8 mouse cellular contexts compared by ENCODE assay signal in the genomic region with DNA sequence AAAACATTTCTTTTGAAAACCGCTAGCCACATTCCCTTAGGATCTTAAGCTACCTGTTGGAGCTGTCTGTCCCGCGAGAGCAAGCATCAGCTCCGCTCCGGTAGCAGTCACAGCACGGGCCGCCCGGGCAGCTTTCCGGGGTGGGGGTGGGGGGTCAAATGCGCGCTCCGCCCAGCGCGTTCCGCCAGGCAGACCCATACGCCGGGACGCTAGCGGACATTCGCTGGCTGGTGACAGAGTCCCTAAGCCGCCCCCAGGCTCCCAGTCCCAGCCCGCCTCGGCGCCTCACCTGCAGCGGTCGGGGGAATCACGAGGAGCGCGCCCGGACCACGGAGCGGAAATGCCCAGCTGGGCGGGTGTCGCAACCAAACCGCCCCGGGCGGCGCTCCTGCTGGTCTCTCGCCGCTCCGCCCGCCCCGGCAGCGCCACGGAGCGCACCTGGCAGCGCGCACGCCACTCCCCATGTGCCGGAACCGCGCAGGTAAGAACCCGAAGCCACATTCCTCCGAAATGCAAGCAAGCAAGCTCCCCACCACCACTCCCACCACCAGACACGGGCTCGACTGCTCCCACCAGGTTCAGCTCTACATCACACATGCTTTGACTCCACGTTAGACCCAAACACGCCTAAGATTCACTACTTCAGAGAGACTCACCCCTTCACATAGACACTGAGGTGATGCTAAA. TPM values are rescaled to one million over a fixed set of nuclear protein-coding genes. Genes with fewer than 3 reads are reported as not detected.
DNase-seq lines count a peak whose midpoint lies in the region; ATAC-seq lines count a peak whose summit lies in the region.

No protein-coding gene starts in this region.

- H3K4me1 ChIP-seq in hindbrain, embryonic 14.5 days (replicated peaks; ENCODE audit: control insufficient read depth, insufficient read depth, low read length) = no peaks in the 10 kb centered on the region

- no peak overlapping the region for H3K27ac ChIP-seq in hindbrain, embryonic 14.5 days
- no peak overlapping the region for H3K27ac ChIP-seq in macrophage

- peak; percentile 79 for ATAC-seq in hindbrain, embryonic 14.5 days (ENCODE audit: low FRiP score)

- no peaks in the 10 kb centered on the region for H3K36me3 ChIP-seq in hindbrain, embryonic 14.5 days (replicated peaks; ENCODE audit: control insufficient read depth, insufficient read depth)
- no peaks in the 10 kb centered on the region for H3K36me3 ChIP-seq in macrophage (ENCODE audit: inconsistent target)

- peaks cover 14% of the 10 kb centered on the region for H3K27me3 ChIP-seq in hindbrain, embryonic 14.5 days (ENCODE audit: control insufficient read depth, insufficient read depth, low read length)

- H3K9me3 ChIP-seq in hindbrain, embryonic 14.5 days (ENCODE audit: control insufficient read depth, low read length) = peaks cover 9% of the 10 kb centered on the region

- peak; percentile 72 for DNase-seq in WW6 (ENCODE audit: low read depth, low spot score)
- DNase-seq in cerebellum, postnatal 25 days = peak; percentile 89 to 91
- DNase-seq in frontal cortex, postnatal 36 days (ENCODE audit: low spot score in 2 of 2) = peak; percentile 58 to 64
- DNase-seq in hindbrain, embryonic 14.5 days (ENCODE audit: low spot score) = peak; percentile 41
- peak; percentile 58 to 64 for DNase-seq in left cerebral cortex, adult 18-20 months (ENCODE audit: low spot score in 2 of 2)
- DNase-seq in right cerebral cortex, adult 18-20 months = peak; percentile 63
- DNase-seq in urinary bladder, postnatal 14 days (ENCODE audit: low spot score) = peak; percentile 79

- WGBS in hindbrain, embryonic 14.5 days = under 1% methylated on average over 58 of the region's 58 CpGs
- WGBS in macrophage (ENCODE audit: missing documents) = 2% methylated on average over 47 of the region's 58 CpGs

- no peaks in the 10 kb centered on the region for H3K79me2 ChIP-seq in macrophage (ENCODE audit: inconsistent target)

- peak overlapping the region; percentile 62 for H3K4me3 ChIP-seq in hindbrain, embryonic 14.5 days (replicated peaks; ENCODE audit: low read length)
- H3K4me3 ChIP-seq in macrophage (ENCODE audit: inconsistent target) = peak overlapping the region; percentile 48

- H3K4me2 ChIP-seq in hindbrain, embryonic 14.5 days (replicated peaks) = peak overlapping the region; percentile 99

- peak overlapping the region; percentile 63 for H3K9ac ChIP-seq in hindbrain, embryonic 14.5 days

RNA-seq across cellular contexts. Expression of a gene that starts 0.6 kb away (rescaled TPM):
- 8.6 and 10.6 TPM in 2 replicates for polyA plus RNA-seq in hindbrain, embryonic 14.5 days (2014; fragmentation: Nextera tagmentation; extraction: Ambion mirVana)
- total RNA-seq in left cerebral cortex, adult 18-20 months (2021) = 10 to 100 TPM; 36.7 to 40.9 TPM
- total RNA-seq in macrophage (2018; cell fraction: chromatin; rRNA removed) = 10 to 100 TPM in 7 of 26 experiments, 1 to 10 TPM in 19; 1.6 to 21.9 (median 6.6) TPM
- total RNA-seq in macrophage (2018; cell fraction: cytosol; rRNA removed) = 10 to 100 TPM in 16 of 26 experiments, 1 to 10 TPM in 10; 8.1 to 21.3 (median 10.7) TPM
- 10 to 100 TPM in 3 of 26 experiments, 1 to 10 TPM in 23; 2.8 to 25.7 (median 5.0) TPM for total RNA-seq in macrophage (2018; cell fraction: nucleus; rRNA removed)
- polyA plus RNA-seq in macrophage (2018) = 9.9 to 18.0 TPM (median 11.1 TPM) in 3 replicates
